ENCODE assay signal across 12 mouse cellular contexts in genomic region chr17:12760355-12761146, GRCm38 (mm10). TPM values are rescaled to one million over a fixed set of nuclear protein-coding genes. Genes with fewer than 3 reads are reported as not detected.
A peak's percentile ranks its signal among the peaks of the same experiment; 100 is the strongest.
DNase-seq lines count a peak whose midpoint lies in the region; ATAC-seq lines count a peak whose summit lies in the region.
"Had no signal": no experiment of that assay in that cellular context is flagged by ENCODE, and none has a peak within 500 bp of the region (broad histone marks: within the 10 kb centered on the region; RNA-seq: fewer than 3 reads in every experiment).

No protein-coding gene starts in this region.

- H3K9me3 ChIP-seq in heart, embryonic 13.5 days = no peaks in the 10 kb centered on the region
- H3K9me3 ChIP-seq in lung, embryonic 16.5 days (ENCODE audit: control insufficient read depth, low read length) = no peaks in the 10 kb centered on the region
- no peaks in the 10 kb centered on the region for H3K9me3 ChIP-seq in heart, embryonic 15.5 days (replicated peaks)
- H3K9me3 ChIP-seq in limb, embryonic 15.5 days = no peaks in the 10 kb centered on the region
- H3K9me3 ChIP-seq: hindbrain, embryonic 15.5 days had no signal

- no peaks in the 10 kb centered on the region for H3K27me3 ChIP-seq in heart, embryonic 13.5 days (replicated peaks)
- no peaks in the 10 kb centered on the region for H3K27me3 ChIP-seq in lung, embryonic 16.5 days (ENCODE audit: control insufficient read depth, insufficient read depth, low read depth, low read length)
- no peaks in the 10 kb centered on the region for H3K27me3 ChIP-seq in heart, embryonic 15.5 days
- H3K27me3 ChIP-seq in limb, embryonic 15.5 days = no peaks in the 10 kb centered on the region
- H3K27me3 ChIP-seq: hindbrain, embryonic 15.5 days had no signal

- 59% methylated on average over 10 of the region's 10 CpGs for WGBS in heart, embryonic 13.5 days
- 58% methylated on average over 10 of the region's 10 CpGs for whole genome bisulfite sequencing in lung, embryonic 16.5 days
- WGBS in heart, embryonic 15.5 days = 56% methylated on average over 10 of the region's 10 CpGs
- WGBS in limb, embryonic 15.5 days = 66% methylated on average over 10 of the region's 10 CpGs

- peaks cover 99% of the 10 kb centered on the region for H3K4me1 ChIP-seq in heart, embryonic 13.5 days
- peaks cover 61% of the 10 kb centered on the region for H3K4me1 ChIP-seq in lung, embryonic 16.5 days (replicated peaks; ENCODE audit: control insufficient read depth, insufficient read depth, low read length)
- H3K4me1 ChIP-seq in heart, embryonic 15.5 days (replicated peaks) = peaks cover 86% of the 10 kb centered on the region
- H3K4me1 ChIP-seq in limb, embryonic 15.5 days = peaks cover 74% of the 10 kb centered on the region

- ATAC-seq in heart, embryonic 13.5 days (ENCODE audit: extremely low read depth, insufficient number of reproducible peaks, low FRiP score, low TSS enrichment) = no peak
- ATAC-seq in lung, embryonic 16.5 days (ENCODE audit: low read depth) = no peak
- ATAC-seq in heart, embryonic 15.5 days (replicated peaks; ENCODE audit: insufficient number of reproducible peaks, insufficient read depth, low FRiP score, low read depth) = no peak
- ATAC-seq in limb, embryonic 15.5 days (ENCODE audit: insufficient number of reproducible peaks, low FRiP score, low TSS enrichment, low read depth) = no peak
- ATAC-seq: CD4-positive, CD25-positive, alpha-beta regulatory T cell, adult 4 months had no signal

- peak overlapping the region; percentile 82 for H3K4me3 ChIP-seq in heart, embryonic 13.5 days
- H3K4me3 ChIP-seq in lung, embryonic 16.5 days (ENCODE audit: low read length) = no peak overlapping the region
- H3K4me3 ChIP-seq in heart, embryonic 15.5 days = peak overlapping the region; percentile 11
- no peak overlapping the region for H3K4me3 ChIP-seq in limb, embryonic 15.5 days
- H3K4me3 ChIP-seq: hindbrain, embryonic 15.5 days; layer of hippocampus, adult 2 months had no signal

- peak overlapping the region; percentile 87 for H3K27ac ChIP-seq in heart, embryonic 13.5 days (replicated peaks)
- peak overlapping the region; percentile 67 for H3K27ac ChIP-seq in lung, embryonic 16.5 days (ENCODE audit: low read length)
- peak overlapping the region; percentile 85 for H3K27ac ChIP-seq in heart, embryonic 15.5 days
- H3K27ac ChIP-seq in limb, embryonic 15.5 days = peak overlapping the region; percentile 51
- H3K27ac ChIP-seq: hindbrain, embryonic 15.5 days; layer of hippocampus, adult 2 months had no signal

- no peak for DNase-seq in heart, postnatal 14 days
- DNase-seq in lung, postnatal 10 days = no peak
- no peak for DNase-seq in layer of hippocampus, adult 8-10 months (ENCODE audit: low spot score in 2 of 2)
- DNase-seq: thymus, postnatal 25 days had no signal

- intact Hi-C loops in heart, postnatal 14 days (cut with DNase I) = loop anchor here (5.0 kb wide), 1 partner anchor 52 kb away; no protein-coding TSS in a partner anchor

- H3K36me3 ChIP-seq in heart, embryonic 13.5 days = peaks cover 89% of the 10 kb centered on the region
- H3K36me3 ChIP-seq in lung, embryonic 16.5 days (ENCODE audit: control insufficient read depth, insufficient read depth, low read length) = peaks cover 6% of the 10 kb centered on the region
- peaks cover 14% of the 10 kb centered on the region; the same call in 1 of the 2 replicates for H3K36me3 ChIP-seq in heart, embryonic 15.5 days
- H3K36me3 ChIP-seq in limb, embryonic 15.5 days = peaks cover 30% of the 10 kb centered on the region
- H3K36me3 ChIP-seq: hindbrain, embryonic 15.5 days had no signal

- peak overlapping the region; percentile 76 for H3K9ac ChIP-seq in heart, embryonic 13.5 days
- no peak overlapping the region for H3K9ac ChIP-seq in lung, embryonic 16.5 days (ENCODE audit: low read length)
- H3K9ac ChIP-seq in heart, embryonic 15.5 days = peak overlapping the region; percentile 32; the same call in 1 of the 2 replicates
- H3K9ac ChIP-seq in limb, embryonic 15.5 days = no peak overlapping the region
- H3K9ac ChIP-seq: hindbrain, embryonic 15.5 days had no signal

- H3K4me2 ChIP-seq in heart, embryonic 13.5 days = peak overlapping the region; percentile 76
- no peak overlapping the region; the same call in 1 of the 2 replicates for H3K4me2 ChIP-seq in lung, embryonic 16.5 days (ENCODE audit: low read depth, low read length)
- peak overlapping the region; percentile 49 for H3K4me2 ChIP-seq in heart, embryonic 15.5 days
- H3K4me2 ChIP-seq in limb, embryonic 15.5 days = no peak overlapping the region
- H3K4me2 ChIP-seq: hindbrain, embryonic 15.5 days; midbrain, embryonic 11.5 days had no signal

RNA-seq across cellular contexts. Expression of gene Igf2r, which starts 8.9 kb away (rescaled TPM):
- 142 and 143 TPM in 2 replicates for polyA plus RNA-seq in heart, embryonic 13.5 days (2015; fragmentation: Nextera tagmentation; extraction: Ambion mirVana)
- 100 to 1,000 TPM; 131 to 132 TPM for total RNA-seq in heart, postnatal 14 days (2021)
- 59.0 and 64.4 TPM in 2 replicates for polyA plus RNA-seq in lung, embryonic 16.5 days (2015; fragmentation: Nextera tagmentation; extraction: Ambion mirVana)
- polyA plus RNA-seq in heart, embryonic 15.5 days (2015; fragmentation: Nextera tagmentation; extraction: Ambion mirVana) = 121 and 127 TPM in 2 replicates
- polyA plus RNA-seq in limb, embryonic 15.5 days (2015; fragmentation: Nextera tagmentation; extraction: Ambion mirVana) = 45.0 TPM in 2 replicates
- total RNA-seq in layer of hippocampus, adult 8-10 months (2022) = 10 to 100 TPM; 26.5 to 31.7 (median 27.7) TPM

Comparison
In these comparisons a context has a peak if more than half of its experiments do, and no peak if none do; other contexts are left out.
1. H3K4me2 ChIP-seq: peak in heart, embryonic 13.5 days (single experiment) and heart, embryonic 15.5 days (single experiment); none in lung, embryonic 16.5 days (single experiment) and limb, embryonic 15.5 days (single experiment).
2. H3K4me3 ChIP-seq: peak in heart, embryonic 13.5 days (single experiment) and heart, embryonic 15.5 days (single experiment); none in lung, embryonic 16.5 days (single experiment) and limb, embryonic 15.5 days (single experiment).
3. H3K9ac ChIP-seq: peak in heart, embryonic 13.5 days (single experiment) and heart, embryonic 15.5 days (single experiment); none in lung, embryonic 16.5 days (single experiment) and limb, embryonic 15.5 days (single experiment).
4. Peak in every context shown above with its lines, with median percentiles within 50 percentile points of each other: H3K27ac ChIP-seq.